Mouse (Mus musculus) heart, postnatal 0 days (tissue): ENCODE results near the gene Gm5767.

Experiments used
- CTCF ChIP-seq: IDR thresholded peaks from 2 replicates; pipeline ENCODE4 v1.5.1; 2016; ENCODE audit warnings: antibody characterized with exemption, control low read depth, low read depth
- EP300 ChIP-seq: IDR thresholded peaks from 2 replicates; pipeline ENCODE4 v1.6.1; 2016; ENCODE audit warnings: antibody characterized with exemption, low read depth

- TF ChIP-seq CTCF (no peak), EP300 (no peak)
These were observed 42.4 kb upstream of the Gm5767 start for GRCm38 (mm10) chr16:8638131-8638530.
